Mouse (Mus musculus) kidney, embryonic 14.5 days (tissue): Measurements from ENCODE around the gene Rusc2. TPM values are rescaled to one million over a fixed set of nuclear protein-coding genes. Genes with fewer than 3 reads are reported as not detected.
A peak's percentile ranks its signal among the peaks of the same experiment; 100 is the strongest.

Source experiments
- ATAC-seq: fragments of 200-750 bp; cut with Nextera tagmentation; 2 replicates; pipeline ENCODE4 v1.8.0; 2017; ENCODE audit warnings: moderate number of reproducible peaks, mild to moderate bottlenecking, moderate TSS enrichment, moderate library complexity; ENCODE audit not compliant: low FRiP score, low TSS enrichment
- H3K27ac ChIP-seq: fragments of 300-500 bp; sonication (generic); 2 replicates; pipeline ENCODE4 v1.5.1; 2014; ENCODE audit warnings: low read depth, mild to moderate bottlenecking, low read length, moderate library complexity, mixed read lengths
- H3K27me3 ChIP-seq: fragments of 300-500 bp; sonication (generic); 2 replicates; pipeline ENCODE4 v1.6.1; 2014; ENCODE audit warnings: mild to moderate bottlenecking, low read length; ENCODE audit not compliant: control insufficient read depth, insufficient read depth
- H3K36me3 ChIP-seq: fragments of 300-500 bp; sonication (generic); 2 replicates; pipeline ENCODE4 v1.6.1; 2014; ENCODE audit warnings: low read length, mixed read lengths; ENCODE audit not compliant: control insufficient read depth, insufficient read depth
- H3K4me1 ChIP-seq: fragments of 300-500 bp; sonication (generic); 2 replicates; pipeline ENCODE4 v1.6.1; 2014; ENCODE audit warnings: low read length, mixed read lengths; ENCODE audit not compliant: control insufficient read depth, insufficient read depth
- H3K4me2 ChIP-seq: fragments of 300-500 bp; sonication (generic); replicated peaks from 2 replicates; pipeline ENCODE4 v1.6.1; 2014; ENCODE audit warnings: low read depth, mild to moderate bottlenecking, low read length
- H3K4me3 ChIP-seq: fragments of 300-500 bp; sonication (generic); 2 replicates; pipeline ENCODE4 v1.5.1; 2014; ENCODE audit warnings: mild to moderate bottlenecking, low read length
- H3K9ac ChIP-seq: fragments of 300-500 bp; sonication (generic); 2 replicates; pipeline ENCODE4 v1.6.1; 2014; ENCODE audit warnings: low read depth, mild to moderate bottlenecking, low read length, moderate library complexity
- H3K9me3 ChIP-seq: fragments of 300-500 bp; sonication (generic); 2 replicates; pipeline ENCODE4 v1.6.1; 2016; ENCODE audit warnings: low read length; ENCODE audit not compliant: control insufficient read depth
- WGBS: fragments of 180-500 bp; shearing (Covaris S2); extraction: QIAGEN DNeasy Blood & Tissue Kit; methylation state at CpG from one replicate; pipeline ENCODE4 v1.1.7; 2014; 5-methylcytosine and 5-hydroxymethylcytosine counted together
- polyA plus RNA-seq: library from polyadenylated mRNA; unstranded; fragments of >200 nt; fragmentation: Nextera tagmentation; extraction: Ambion mirVana; gene quantifications from 2 replicates; pipeline ENCODE4 v1.2.1, GENCODE M21; 2014

Rusc2 gene
- polyA plus RNA-seq, 1 experiment from 2014 or later: 8.9 TPM

DNA sequence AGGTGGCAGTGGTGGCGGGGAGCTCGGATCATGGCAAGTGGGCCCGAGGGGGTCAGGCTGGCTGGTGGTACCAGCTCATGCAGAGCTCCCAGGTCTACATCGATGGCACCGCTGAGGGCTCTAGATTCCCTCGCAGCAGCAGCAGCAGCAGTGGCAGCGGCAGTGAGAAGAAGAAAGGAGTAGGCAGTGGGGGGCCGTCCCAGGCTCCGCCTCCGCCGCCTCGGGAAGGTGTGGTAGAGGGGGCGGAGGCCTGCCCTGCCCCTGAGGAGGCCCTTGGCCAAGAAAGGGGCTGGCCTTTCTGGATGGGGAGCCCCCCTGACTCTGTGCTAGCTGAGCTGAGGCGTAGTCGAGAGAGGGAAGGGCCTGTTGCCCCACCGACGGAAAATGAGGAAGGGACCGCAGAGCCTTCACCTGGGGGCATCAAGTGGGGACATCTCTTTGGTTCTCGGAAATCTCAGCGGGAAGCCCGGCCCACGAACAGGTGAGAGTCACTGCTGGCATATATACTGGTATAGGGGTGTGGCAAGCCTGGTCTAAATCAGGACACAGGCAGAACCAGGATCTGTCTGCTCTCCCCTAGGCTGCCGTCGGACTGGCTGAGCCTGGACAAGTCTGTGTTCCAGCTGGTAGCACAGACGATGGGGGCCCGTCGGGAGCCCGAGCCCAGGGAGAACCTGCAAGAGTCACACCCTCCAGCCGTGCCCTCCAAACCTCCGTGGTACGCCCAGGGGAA, 44.0 kb downstream of the Rusc2 start:
- Histone ChIP-seq H3K4me1 (peaks cover 16% of the 10 kb centered on the region; the same call in 1 of the 2 replicates), H3K27me3 (peaks cover 42% of the 10 kb centered on the region), H3K4me2 (peak overlapping the region; percentile 19), H3K9me3 (no peaks in the 10 kb centered on the region), H3K27ac (no peak overlapping the region), H3K4me3 (peak overlapping the region; percentile 6; the same call in 1 of the 2 replicates), H3K36me3 (peaks cover 54% of the 10 kb centered on the region), H3K9ac (peak overlapping the region; percentile 28; the same call in 1 of the 2 replicates)
- ATAC-seq: no peak
- 27% methylated on average over 31 of the region's 31 CpGs for WGBS

DNA sequence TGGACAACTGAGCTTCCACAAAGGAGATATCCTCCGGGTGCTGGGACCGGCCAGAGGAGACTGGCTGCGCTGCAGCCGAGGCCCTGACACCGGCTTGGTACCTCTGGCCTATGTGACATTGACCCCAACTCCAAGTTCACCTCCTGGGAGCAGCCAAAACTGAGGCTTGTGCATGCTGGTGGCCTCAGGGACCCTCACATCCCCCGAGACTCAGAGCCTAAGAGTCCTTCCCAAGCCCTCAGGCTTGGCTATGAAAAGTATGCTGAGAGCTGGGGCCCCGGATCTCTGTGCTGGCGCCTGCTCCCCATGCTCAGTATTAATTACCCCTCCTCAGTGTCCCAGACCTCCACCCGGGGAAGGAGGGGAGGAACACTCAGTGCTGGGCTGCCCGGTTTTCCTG, 44.7 kb downstream of the Rusc2 start:
- no peak overlapping the region for H3K4me3 ChIP-seq
- no peak overlapping the region for H3K4me2 ChIP-seq
- H3K9me3 ChIP-seq: no peaks in the 10 kb centered on the region
- 51% methylated on average over 10 of the region's 10 CpGs for WGBS
- no peak overlapping the region; the same call in 1 of the 2 replicates for H3K9ac ChIP-seq
- no peak overlapping the region for H3K27ac ChIP-seq
- H3K36me3 ChIP-seq: peaks cover 51% of the 10 kb centered on the region
- peaks cover 16% of the 10 kb centered on the region; the same call in 1 of the 2 replicates for H3K4me1 ChIP-seq
- H3K27me3 ChIP-seq: peaks cover 42% of the 10 kb centered on the region
- ATAC-seq: no peak

DNA sequence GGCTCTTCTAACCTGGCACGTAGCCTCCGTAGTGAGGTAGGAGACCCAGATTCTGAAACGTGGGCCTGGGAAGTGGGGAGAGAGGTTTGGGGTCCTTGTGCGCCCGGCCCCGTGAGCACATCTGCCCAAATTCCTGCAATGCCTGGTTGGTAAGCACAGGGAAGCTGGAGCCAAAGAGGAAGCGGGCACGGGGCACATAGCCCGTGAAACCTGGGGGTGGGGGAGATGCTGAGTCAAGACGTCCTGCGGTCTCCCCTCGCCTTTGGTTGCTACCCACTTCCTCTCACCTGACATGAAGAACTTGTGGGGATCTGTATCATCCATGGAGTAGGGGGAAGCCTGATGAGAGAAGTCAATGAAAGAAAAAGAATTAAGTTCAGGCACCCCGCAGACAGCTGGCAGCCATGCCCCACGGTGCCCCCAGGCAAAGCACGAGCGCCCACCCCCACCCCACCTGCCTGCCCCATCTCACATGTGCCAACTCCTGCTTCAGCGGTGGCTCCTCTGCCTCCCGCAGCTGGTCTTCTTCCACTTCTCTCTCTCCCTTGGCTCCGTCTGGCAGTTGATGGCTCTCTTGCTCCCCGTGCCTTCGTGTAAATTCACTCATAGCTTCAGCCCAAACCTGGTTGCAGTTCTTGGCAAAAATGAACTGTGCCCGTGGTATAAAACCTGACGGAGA, 45.9 kb downstream of the Rusc2 start:
- ATAC-seq: no peak
- Histone ChIP-seq H3K9me3 (no peaks in the 10 kb centered on the region), H3K4me2 (no peak overlapping the region), H3K27me3 (peaks cover 42% of the 10 kb centered on the region), H3K27ac (no peak overlapping the region), H3K4me3 (no peak overlapping the region; the same call in 1 of the 2 replicates), H3K4me1 (peaks cover 16% of the 10 kb centered on the region; the same call in 1 of the 2 replicates), H3K9ac (no peak overlapping the region), H3K36me3 (peaks cover 39% of the 10 kb centered on the region)
- WGBS: 30% methylated on average over 23 of the region's 23 CpGs

DNA sequence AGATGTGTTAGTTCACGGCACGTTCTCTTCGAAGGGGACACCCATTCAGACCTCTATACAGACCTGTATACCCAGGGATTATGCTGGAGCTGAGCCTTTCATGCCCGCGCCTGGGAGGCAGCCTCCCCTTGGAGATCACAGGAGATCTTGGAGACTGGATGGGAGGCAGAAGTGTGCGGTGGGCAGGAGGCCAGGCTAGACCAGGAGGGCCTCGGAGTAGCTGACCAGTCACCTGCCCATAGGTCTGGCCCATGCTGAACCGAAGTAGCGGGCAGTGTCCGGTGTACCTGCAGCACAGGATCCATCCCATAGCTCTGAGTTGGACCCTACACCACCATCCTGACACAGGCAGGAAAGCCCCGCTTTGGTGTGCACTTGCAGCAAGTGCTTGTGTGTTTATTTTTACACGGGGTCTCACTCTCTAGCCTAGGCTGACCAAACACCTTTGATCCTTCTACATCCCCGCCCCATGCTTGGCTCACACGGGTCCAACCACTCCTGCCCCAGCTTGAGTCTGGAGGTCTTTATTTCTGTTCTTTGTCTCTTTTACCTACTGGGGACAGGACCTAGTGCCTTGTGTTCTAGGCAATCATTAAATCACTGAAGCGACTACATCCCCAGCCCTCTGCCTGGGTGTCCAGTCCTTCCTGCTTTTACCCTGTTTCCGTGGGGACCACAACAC, 46.5 kb downstream of the Rusc2 start:
- H3K4me2 ChIP-seq: peak overlapping the region; percentile 15; the same call in 1 of the 2 replicates
- ATAC-seq: peak; percentile 1; the same call in 1 of the 2 replicates
- H3K9ac ChIP-seq: no peak overlapping the region

DNA sequence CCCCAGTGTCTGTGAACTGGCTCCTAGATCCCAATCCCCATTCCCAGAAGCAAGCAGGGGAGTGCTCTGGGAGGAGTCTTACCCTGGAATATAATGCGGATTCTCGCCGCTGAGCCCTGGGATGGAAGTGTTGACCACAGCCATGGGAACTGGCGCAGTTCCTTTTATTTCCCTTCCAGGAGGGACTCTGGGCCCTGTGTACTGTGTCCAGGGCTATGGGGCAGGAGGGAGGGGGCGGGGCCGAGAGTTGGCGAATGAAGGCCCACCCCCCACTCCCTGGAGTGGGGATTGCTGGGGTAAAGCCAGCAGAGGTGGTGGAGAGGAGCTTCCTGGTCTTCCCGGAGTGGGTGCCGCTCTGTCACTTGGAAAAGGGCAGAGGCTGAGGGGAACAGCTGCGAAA, 47.2 kb downstream of the Rusc2 start, which contains the start of gene Fam166b:
Gene Fam166b (minus strand): TSS at position 189 of the 400 bp plus-strand sequence.
- 3% methylated on average over 10 of the region's 10 CpGs for WGBS
- peaks cover 26% of the 10 kb centered on the region for H3K36me3 ChIP-seq
- no peak within 1 kb of the TSS for H3K4me3 ChIP-seq
- peak within 1 kb of the TSS; percentile 15; the same call in 1 of the 2 replicates for H3K4me2 ChIP-seq
- ATAC-seq: peak; percentile 17; the same call in 1 of the 2 replicates
- no peaks in the 10 kb centered on the region for H3K9me3 ChIP-seq
- no peak within 1 kb of the TSS for H3K9ac ChIP-seq
- peaks cover 38% of the 10 kb centered on the region for H3K27me3 ChIP-seq
- peaks cover 16% of the 10 kb centered on the region; the same call in 1 of the 2 replicates for H3K4me1 ChIP-seq
- H3K27ac ChIP-seq: no peak within 1 kb of the TSS

More for the DNA sequence above, 46.5 kb downstream of the Rusc2 start:
- H3K27me3 ChIP-seq: peaks cover 42% of the 10 kb centered on the region
- H3K9me3 ChIP-seq: no peaks in the 10 kb centered on the region
- H3K27ac ChIP-seq: no peak overlapping the region
- 34% methylated on average over 16 of the region's 16 CpGs for WGBS
- H3K4me3 ChIP-seq: no peak overlapping the region
- H3K36me3 ChIP-seq: peaks cover 32% of the 10 kb centered on the region
- peaks cover 16% of the 10 kb centered on the region; the same call in 1 of the 2 replicates for H3K4me1 ChIP-seq

DNA sequence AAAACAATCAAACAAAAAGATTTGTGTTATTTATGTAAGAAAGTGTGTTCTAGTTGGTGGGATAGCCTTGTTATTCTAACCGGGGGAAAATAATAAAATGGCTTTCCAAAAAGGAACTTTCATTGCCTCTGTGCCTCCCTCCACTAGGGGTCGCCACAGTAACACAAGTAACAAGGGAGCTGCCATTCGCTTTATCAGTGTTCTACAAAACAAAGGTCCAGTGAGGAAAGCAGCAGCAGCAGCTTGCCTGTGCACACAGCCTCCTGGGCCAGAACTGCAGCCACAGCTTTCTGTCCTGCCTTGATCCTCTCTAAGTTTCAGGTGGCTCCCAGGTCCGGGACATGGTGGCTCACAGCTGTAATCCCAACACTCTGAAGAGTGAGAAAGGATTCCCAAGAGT, 49.9 kb downstream of the Rusc2 start:
- Histone ChIP-seq H3K4me3 (no peak overlapping the region), H3K9ac (no peak overlapping the region), H3K27me3 (peaks cover 14% of the 10 kb centered on the region), H3K36me3 (peaks cover under 1% of the 10 kb centered on the region; the same call in 1 of the 2 replicates), H3K9me3 (no peaks in the 10 kb centered on the region), H3K4me2 (no peak overlapping the region), H3K27ac (no peak overlapping the region), H3K4me1 (peaks cover 8% of the 10 kb centered on the region; the same call in 1 of the 2 replicates)
- 3% methylated on average over 4 of the region's 4 CpGs for WGBS
- peak; percentile 44; the same call in 1 of the 2 replicates for ATAC-seq

DNA sequence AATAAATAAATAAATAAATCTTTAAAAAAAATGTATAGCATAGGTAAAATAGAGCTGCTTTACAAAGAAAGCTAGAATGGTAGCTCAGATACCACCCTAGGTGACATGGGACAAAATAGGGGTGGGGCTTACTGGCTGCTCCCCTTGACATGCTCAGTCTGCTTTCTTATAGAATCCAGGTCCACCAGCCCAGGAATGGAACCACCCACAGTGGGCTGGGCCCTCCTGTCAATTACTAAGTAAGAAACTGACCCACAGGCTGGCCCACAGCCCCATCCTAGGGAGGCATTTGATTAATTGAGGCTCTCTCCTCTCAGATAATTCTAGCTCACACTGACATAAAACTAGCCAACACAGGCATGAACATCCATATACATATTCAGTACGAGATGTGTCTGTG, 51.1 kb downstream of the Rusc2 start:
- Histone ChIP-seq H3K36me3 (no peaks in the 10 kb centered on the region), H3K4me1 (peaks cover 4% of the 10 kb centered on the region; the same call in 1 of the 2 replicates), H3K4me3 (no peak overlapping the region), H3K27ac (no peak overlapping the region), H3K9me3 (no peaks in the 10 kb centered on the region), H3K4me2 (no peak overlapping the region), H3K27me3 (peaks cover 5% of the 10 kb centered on the region; the same call in 1 of the 2 replicates), H3K9ac (no peak overlapping the region)
- 80% methylated on average over 1 of the region's 1 CpGs for WGBS
- no peak for ATAC-seq

DNA sequence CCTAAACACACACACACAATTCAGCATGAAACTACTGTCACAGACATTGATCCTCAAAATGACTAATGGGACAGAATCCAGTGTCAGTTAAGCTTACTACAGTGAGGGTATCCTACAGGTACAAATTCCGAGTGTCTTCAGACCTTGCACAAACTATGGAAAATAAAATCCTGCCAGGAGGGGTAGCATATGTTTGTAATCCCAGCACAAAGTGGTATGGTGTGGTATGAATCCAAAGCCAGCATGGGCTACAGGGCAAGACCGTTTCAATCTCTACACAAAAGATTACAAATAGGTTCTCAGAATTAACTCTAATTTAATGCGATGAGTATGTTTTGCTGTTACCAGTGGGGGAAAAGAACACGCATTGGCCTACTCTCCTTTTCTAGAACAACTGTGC, 59.9 kb downstream of the Rusc2 start, which contains the start of gene Tesk1:
Gene Tesk1 (plus strand): TSS at position 301 of the 400 bp plus-strand sequence.
- Histone ChIP-seq H3K4me1 (peaks cover 10% of the 10 kb centered on the region), H3K9ac (peak within 1 kb of the TSS; percentile 99), H3K27ac (peak within 1 kb of the TSS; percentile 93), H3K9me3 (no peaks in the 10 kb centered on the region), H3K36me3 (peaks cover 20% of the 10 kb centered on the region), H3K4me2 (peak within 1 kb of the TSS; percentile 71), H3K27me3 (no peaks in the 10 kb centered on the region), H3K4me3 (peak within 1 kb of the TSS; percentile 96)
- ATAC-seq: no peak
- WGBS: 33% methylated on average over 4 of the region's 4 CpGs
